Mouse (Mus musculus): ENCODE results near the gene Ubox5. TPM values are rescaled to one million over a fixed set of nuclear protein-coding genes. Genes with fewer than 3 reads are reported as not detected.
"Not testable (repeated sequence)": the region's sequence is repeated elsewhere in the genome, so short reads cannot be mapped to it uniquely, and the experiment has no call there.

Gene Ubox5
- total and polyA plus RNA-seq, 3 experiments, result 5.5 to 10.6 (median 7.0) TPM

DNA sequence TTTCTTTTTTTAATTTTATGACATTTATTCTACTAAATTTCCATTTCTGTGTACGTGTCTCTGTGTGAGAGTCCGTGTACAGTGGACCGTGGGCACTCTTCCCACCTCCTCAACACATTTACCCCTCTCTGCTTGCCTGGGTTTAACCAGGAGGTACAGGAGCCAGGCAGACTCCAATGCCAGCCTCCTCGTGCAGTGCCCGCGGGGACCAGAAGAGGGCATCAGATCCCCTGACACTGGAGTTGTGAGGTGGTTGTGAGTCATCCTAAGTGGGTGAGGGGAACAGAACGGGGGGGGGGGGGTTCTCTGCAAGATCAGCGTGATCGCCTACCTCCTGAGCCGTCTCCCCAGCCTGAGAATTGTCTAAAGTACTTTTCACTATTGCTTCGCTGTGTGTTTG lies 51.7 kb downstream of the Ubox5 start:
- Histone ChIP-seq H3K27ac (ENCODE audit: insufficient read depth, low read depth) (no peak overlapping the region), H3K27me3 (replicated peaks) (peaks cover 25% of the 10 kb centered on the region), H3K36me3 (replicated peaks in 1 of 2; ENCODE audit: control insufficient read depth in 1 of 2, insufficient read depth in 1 of 2, low read length in 1 of 2) (no peaks in the 10 kb centered on the region), H3K4me2 (ENCODE audit: insufficient read depth, low read depth, poor library complexity, severe bottlenecking) (no peak overlapping the region), H3K4me1 (ENCODE audit: control insufficient read depth in 1 of 2, insufficient read depth in 2 of 2) (peaks cover 8 to 9% of the 10 kb centered on the region in 2 experiments), H3K4me3 (replicated peaks in 1 of 3; ENCODE audit: low read depth in 2 of 3, low read length in 2 of 3, poor library complexity in 1 of 3) (no peak overlapping the region), H3K9ac (ENCODE audit: insufficient read depth, low read depth) (no peak overlapping the region), H3K79me2 (replicated peaks; ENCODE audit: control insufficient read depth, extremely low read depth, insufficient read depth, poor library complexity, severe bottlenecking) (no peaks in the 10 kb centered on the region), H3K9me3 (replicated peaks; ENCODE audit: low read length) (no peaks in the 10 kb centered on the region)
- TF ChIP-seq CTCF (conservative IDR thresholded peaks at IDR 0.05 in 1 of 2, IDR thresholded peaks at IDR 0.05 in 1 of 2; ENCODE audit: low read depth in 2 of 2, low read length in 2 of 2) (peak in 1 of 2 experiments; percentile 64; a peak in 2 of 4 replicates), POLR2AphosphoS2 (IDR thresholded peaks at IDR 0.05; ENCODE audit: low read depth, low read length) (no peak), SMC3 (IDR thresholded peaks at IDR 0.05; ENCODE audit: low read depth, low read length) (peak; percentile 53), RAD21 (IDR thresholded peaks at IDR 0.05; ENCODE audit: low read depth, low read length) (peak; percentile 44), MYC (IDR thresholded peaks at IDR 0.05; ENCODE audit: low read depth, low read length) (no peak)
- in situ Hi-C loops (cut with MboI; ENCODE audit: low pct_ligation_motif_present, low pct_unique_long_range_greater_than_20kb, low sequenced_read_pairs) (no loop called here), dilution Hi-C loops (cut with MboI; ENCODE audit: extremely low pct_ligation_motif_present, extremely low pct_unique_long_range_greater_than_20kb, low sequenced_read_pairs) (no loop called here)
- DNase-seq (ENCODE audit: extremely low read depth), result peak; percentile 53

DNA sequence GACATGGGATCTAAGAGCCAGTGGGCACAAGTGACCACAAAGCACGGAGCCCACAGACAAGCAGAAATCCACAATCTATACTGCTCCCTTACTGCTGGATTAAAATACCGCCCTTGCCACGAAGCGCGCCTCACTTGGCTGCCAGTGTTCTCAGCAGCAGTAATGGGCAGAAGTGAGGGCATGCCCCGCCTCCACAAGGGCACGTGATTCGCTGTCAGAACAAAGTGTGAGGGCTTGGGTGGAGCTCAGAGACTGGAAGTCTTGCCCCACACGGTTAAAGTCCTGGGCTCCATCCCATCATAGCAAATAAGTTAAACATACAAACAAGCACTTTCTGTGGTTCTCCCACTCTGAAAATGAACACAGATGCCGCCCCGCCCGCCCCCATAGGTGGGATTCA lies 52.2 kb downstream of the Ubox5 start:
- Histone ChIP-seq H3K9me3 (replicated peaks; ENCODE audit: low read length) (no peaks in the 10 kb centered on the region), H3K4me1 (ENCODE audit: control insufficient read depth in 1 of 2, insufficient read depth in 2 of 2) (peaks cover 8 to 9% of the 10 kb centered on the region in 2 experiments)

DNA sequence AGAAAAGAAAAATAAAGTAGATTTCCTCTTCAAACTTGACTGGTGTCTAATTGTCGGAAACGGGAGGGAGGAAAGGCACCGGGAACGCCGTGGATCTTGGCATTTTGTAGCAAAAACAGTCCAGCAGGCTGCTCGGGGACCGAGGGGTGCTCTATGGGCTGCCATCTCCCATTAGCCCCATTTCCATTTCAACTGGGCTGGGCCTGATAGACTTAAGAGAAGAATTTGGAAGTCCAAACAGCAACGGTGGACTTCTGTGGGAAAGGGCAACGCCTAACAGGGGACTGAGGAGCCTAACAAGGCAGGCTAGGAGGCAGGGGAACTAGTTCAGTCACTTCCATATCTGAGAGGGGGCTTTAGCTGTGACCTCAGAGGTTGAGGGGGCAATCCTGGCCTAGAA lies 52.8 kb downstream of the Ubox5 start:
- peaks cover 25% of the 10 kb centered on the region for H3K27me3 ChIP-seq (replicated peaks)
- in situ Hi-C loops (cut with MboI; ENCODE audit: low pct_ligation_motif_present, low pct_unique_long_range_greater_than_20kb, low sequenced_read_pairs), result no loop called here
- peaks cover 8 to 9% of the 10 kb centered on the region in 2 experiments for H3K4me1 ChIP-seq (ENCODE audit: control insufficient read depth in 1 of 2, insufficient read depth in 2 of 2)
- dilution Hi-C loops (cut with MboI; ENCODE audit: extremely low pct_ligation_motif_present, extremely low pct_unique_long_range_greater_than_20kb, low sequenced_read_pairs), result no loop called here
- DNase-seq (ENCODE audit: extremely low read depth), result no peak
- no peak overlapping the region for H3K4me3 ChIP-seq (replicated peaks in 1 of 3; ENCODE audit: low read depth in 2 of 3, low read length in 2 of 3, poor library complexity in 1 of 3)
- TF ChIP-seq MEF2A (IDR thresholded peaks at IDR 0.05; ENCODE audit: borderline replicate concordance, low read depth, low read length) (no peak), USF2 (conservative IDR thresholded peaks at IDR 0.05; ENCODE audit: low read depth, low read length) (no peak)
- no peak overlapping the region for H3K9ac ChIP-seq (ENCODE audit: insufficient read depth, low read depth)
- no peak overlapping the region for H3K27ac ChIP-seq (ENCODE audit: insufficient read depth, low read depth)
- no peak overlapping the region for H3K4me2 ChIP-seq (ENCODE audit: insufficient read depth, low read depth, poor library complexity, severe bottlenecking)
- H3K79me2 ChIP-seq (replicated peaks; ENCODE audit: control insufficient read depth, extremely low read depth, insufficient read depth, poor library complexity, severe bottlenecking), result no peaks in the 10 kb centered on the region
- H3K36me3 ChIP-seq (replicated peaks in 1 of 2; ENCODE audit: control insufficient read depth in 1 of 2, insufficient read depth in 1 of 2, low read length in 1 of 2), result no peaks in the 10 kb centered on the region
- no peaks in the 10 kb centered on the region for H3K9me3 ChIP-seq (replicated peaks; ENCODE audit: low read length)

More for the DNA sequence above, 52.2 kb downstream of the Ubox5 start:
- no peak for DNase-seq (ENCODE audit: extremely low read depth)
- in situ Hi-C loops (cut with MboI; ENCODE audit: low pct_ligation_motif_present, low pct_unique_long_range_greater_than_20kb, low sequenced_read_pairs) (no loop called here), dilution Hi-C loops (cut with MboI; ENCODE audit: extremely low pct_ligation_motif_present, extremely low pct_unique_long_range_greater_than_20kb, low sequenced_read_pairs) (no loop called here)
- Histone ChIP-seq H3K27me3 (replicated peaks) (peaks cover 25% of the 10 kb centered on the region), H3K9ac (ENCODE audit: insufficient read depth, low read depth) (no peak overlapping the region), H3K79me2 (replicated peaks; ENCODE audit: control insufficient read depth, extremely low read depth, insufficient read depth, poor library complexity, severe bottlenecking) (no peaks in the 10 kb centered on the region), H3K4me3 (replicated peaks in 1 of 3; ENCODE audit: low read depth in 2 of 3, low read length in 2 of 3, poor library complexity in 1 of 3) (no peak overlapping the region), H3K36me3 (replicated peaks in 1 of 2; ENCODE audit: control insufficient read depth in 1 of 2, insufficient read depth in 1 of 2, low read length in 1 of 2) (no peaks in the 10 kb centered on the region), H3K4me2 (ENCODE audit: insufficient read depth, low read depth, poor library complexity, severe bottlenecking) (no peak overlapping the region), H3K27ac (ENCODE audit: insufficient read depth, low read depth) (no peak overlapping the region)
- TF ChIP-seq USF2 (conservative IDR thresholded peaks at IDR 0.05; ENCODE audit: low read depth, low read length) (peak; percentile 21; the same call in 1 of the 2 replicates), JUN (IDR thresholded peaks at IDR 0.05; ENCODE audit: insufficient read depth, low read depth, low read length) (no peak), USF1 (IDR thresholded peaks at IDR 0.05; ENCODE audit: low read depth, low read length) (peak; percentile 65), BHLHE40 (IDR thresholded peaks at IDR 0.05; ENCODE audit: low read depth, low read length) (peak; percentile 61)

DNA sequence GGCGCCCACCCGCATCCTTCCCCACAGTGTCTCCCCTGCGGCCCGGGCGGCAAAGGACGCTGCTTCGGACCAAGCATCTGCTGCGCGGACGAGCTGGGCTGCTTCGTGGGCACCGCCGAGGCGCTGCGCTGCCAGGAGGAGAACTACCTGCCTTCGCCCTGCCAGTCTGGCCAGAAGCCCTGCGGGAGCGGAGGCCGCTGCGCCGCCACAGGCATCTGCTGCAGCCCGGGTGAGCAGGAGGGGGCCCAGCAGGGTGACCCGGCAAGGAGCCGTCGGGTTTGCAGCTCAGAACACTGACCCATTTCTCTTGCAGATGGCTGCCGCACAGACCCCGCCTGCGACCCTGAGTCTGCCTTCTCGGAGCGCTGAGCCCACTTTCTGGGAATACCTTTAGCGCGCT lies 53.3 kb downstream of the Ubox5 start:
- H3K4me2 ChIP-seq (ENCODE audit: insufficient read depth, low read depth, poor library complexity, severe bottlenecking); in situ Hi-C loops (cut with MboI; ENCODE audit: low pct_ligation_motif_present, low pct_unique_long_range_greater_than_20kb, low sequenced_read_pairs); H3K4me3 ChIP-seq (replicated peaks in 1 of 3; ENCODE audit: low read depth in 2 of 3, low read length in 2 of 3, poor library complexity in 1 of 3); H3K4me1 ChIP-seq (ENCODE audit: control insufficient read depth in 1 of 2, insufficient read depth in 2 of 2); H3K9ac ChIP-seq (ENCODE audit: insufficient read depth, low read depth); H3K79me2 ChIP-seq (replicated peaks; ENCODE audit: control insufficient read depth, extremely low read depth, insufficient read depth, poor library complexity, severe bottlenecking); H3K27ac ChIP-seq (ENCODE audit: insufficient read depth, low read depth); H3K9me3 ChIP-seq (replicated peaks; ENCODE audit: low read length); DNase-seq (ENCODE audit: extremely low read depth); dilution Hi-C loops (cut with MboI; ENCODE audit: extremely low pct_ligation_motif_present, extremely low pct_unique_long_range_greater_than_20kb, low sequenced_read_pairs); H3K36me3 ChIP-seq (replicated peaks in 1 of 2; ENCODE audit: control insufficient read depth in 1 of 2, insufficient read depth in 1 of 2, low read length in 1 of 2): not testable (repeated sequence)
- peaks cover 22% of the 10 kb centered on the region for H3K27me3 ChIP-seq (replicated peaks)
